ENCODE assay signal across 8 mouse cellular contexts in the genomic region with DNA sequence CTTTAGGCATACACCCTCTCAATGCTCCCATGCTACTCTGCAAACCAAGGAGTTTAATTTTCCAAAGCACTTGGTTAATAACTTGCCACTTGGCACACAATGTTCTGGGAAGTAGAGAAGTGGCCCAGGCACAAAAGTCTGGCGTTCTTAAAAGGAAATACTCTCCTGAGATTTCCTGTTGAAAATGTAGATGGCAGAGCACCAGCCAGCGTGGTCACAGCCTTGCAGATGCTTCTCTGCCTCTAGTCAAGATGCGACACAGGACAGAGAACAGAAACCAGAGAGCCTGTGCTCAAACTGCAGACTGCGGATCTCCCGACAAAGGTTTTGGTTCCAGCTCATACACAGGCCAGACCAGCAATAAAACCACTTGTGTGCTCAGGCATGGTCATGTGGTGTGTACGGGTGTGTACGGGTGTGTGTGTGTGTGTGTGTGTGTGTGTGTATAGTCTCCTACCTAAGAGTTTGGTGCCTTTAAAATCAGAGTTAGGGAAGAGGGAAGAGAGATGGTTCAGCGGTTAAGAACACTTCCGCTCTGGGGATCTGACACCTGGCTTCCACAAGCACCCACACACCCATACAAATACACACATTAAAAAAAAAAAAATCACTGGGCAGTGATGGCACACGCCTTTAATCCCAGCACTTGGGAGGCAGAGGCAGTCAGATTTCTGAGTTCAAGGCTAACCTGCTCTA. TPM values are rescaled to one million over a fixed set of nuclear protein-coding genes. Genes with fewer than 3 reads are reported as not detected.
DNase-seq lines count a peak whose midpoint lies in the region; ATAC-seq and TF ChIP-seq lines count a peak whose summit lies in the region.

No protein-coding gene starts in this region.

- no peak for TF ChIP-seq RAD21 in MEL (IDR thresholded peaks at IDR 0.05; ENCODE audit: low read depth, low read length)

- H3K27ac ChIP-seq in cerebellum, adult 2 months (ENCODE audit: insufficient read depth, low read length), result peak overlapping the region; percentile 54; the same call in 1 of the 2 replicates
- peak overlapping the region; percentile 20 for H3K27ac ChIP-seq in MEL (ENCODE audit: control insufficient read depth, low read depth, low read length)
- peak overlapping the region; percentile 88 for H3K27ac ChIP-seq in hindbrain, embryonic 10.5 days
- peak overlapping the region; percentile 82 for H3K27ac ChIP-seq in liver, postnatal 0 days (ENCODE audit: low read depth)
- peak overlapping the region; percentile 61 for H3K27ac ChIP-seq in stomach, embryonic 15.5 days

- TF ChIP-seq EP300 in MEL (IDR thresholded peaks at IDR 0.05; ENCODE audit: low read depth in 1 of 2, low read length in 2 of 2), result no peak
- TF ChIP-seq EP300 in liver, postnatal 0 days (IDR thresholded peaks at IDR 0.05; ENCODE audit: low read depth), result no peak

- 61% methylated on average over 10 of the region's 10 CpGs for whole genome bisulfite sequencing in cerebellum, adult 2 months
- WGBS in hindbrain, embryonic 10.5 days, result 81% methylated on average over 10 of the region's 10 CpGs
- WGBS in liver, postnatal 0 days (ENCODE audit: insufficient replicate concordance), result 54% methylated on average over 10 of the region's 10 CpGs
- WGBS in stomach, embryonic 15.5 days, result 70% methylated on average over 10 of the region's 10 CpGs

- no peaks in the 10 kb centered on the region; the same call in 1 of the 2 replicates for H3K79me2 ChIP-seq in MEL (ENCODE audit: control insufficient read depth, insufficient read depth, low read length, poor library complexity)

- H3K4me2 ChIP-seq in liver, postnatal 0 days (ENCODE audit: low read depth, low read length), result peak overlapping the region; percentile 100
- H3K4me2 ChIP-seq in stomach, embryonic 15.5 days, result peak overlapping the region; percentile 98

- no peak for ATAC-seq in cerebellum, adult (ENCODE audit: insufficient number of reproducible peaks, low FRiP score, low TSS enrichment)
- ATAC-seq in liver, postnatal 0 days, result no peak
- ATAC-seq in stomach, embryonic 15.5 days (ENCODE audit: insufficient read depth, low FRiP score, low read depth), result no peak
- ATAC-seq in inflammation-experienced regulatory T-cells, adult 6 months, result no peak

- no peak for TF ChIP-seq CTCF in cerebellum, adult 2 months (IDR thresholded peaks at IDR 0.05; ENCODE audit: borderline replicate concordance, insufficient read depth, low read depth, low read length)
- no peak for TF ChIP-seq CTCF in MEL (IDR thresholded peaks at IDR 0.05 in 2 of 3, conservative IDR thresholded peaks at IDR 0.05 in 1 of 3; ENCODE audit: control insufficient read depth in 1 of 3, insufficient read depth in 1 of 3, low read depth in 2 of 3, low read length in 3 of 3, poor library complexity in 1 of 3, severe bottlenecking in 1 of 3)
- TF ChIP-seq CTCF in liver, postnatal 0 days (IDR thresholded peaks at IDR 0.05; ENCODE audit: low read depth), result no peak

- H3K9ac ChIP-seq in MEL (ENCODE audit: control insufficient read depth, low read depth, low read length, poor library complexity, severe bottlenecking), result peak overlapping the region; percentile 63
- H3K9ac ChIP-seq in liver, postnatal 0 days (replicated peaks), result peak overlapping the region; percentile 84
- H3K9ac ChIP-seq in stomach, embryonic 15.5 days, result peak overlapping the region; percentile 22; the same call in 1 of the 2 replicates

- no peak for TF ChIP-seq POLR2A in cerebellum, adult 2 months (IDR thresholded peaks at IDR 0.05; ENCODE audit: borderline replicate concordance, insufficient read depth, low read length)
- TF ChIP-seq POLR2A in MEL (IDR thresholded peaks at IDR 0.05; ENCODE audit: control insufficient read depth in 1 of 2, insufficient read depth in 1 of 2, low read depth in 1 of 2, low read length in 2 of 2, poor library complexity in 1 of 2), result no peak

- H3K4me1 ChIP-seq in cerebellum, adult 2 months (ENCODE audit: control insufficient read depth, insufficient read depth, low read length), result peaks cover 32% of the 10 kb centered on the region
- peaks cover 14 to 50% of the 10 kb centered on the region in 2 experiments for H3K4me1 ChIP-seq in MEL (ENCODE audit: control insufficient read depth in 1 of 2, insufficient read depth in 2 of 2, low read length in 2 of 2)
- peaks cover 45% of the 10 kb centered on the region for H3K4me1 ChIP-seq in hindbrain, embryonic 10.5 days (replicated peaks)
- H3K4me1 ChIP-seq in liver, postnatal 0 days (ENCODE audit: insufficient read depth), result peaks cover 74% of the 10 kb centered on the region
- H3K4me1 ChIP-seq in stomach, embryonic 15.5 days, result peaks cover 28% of the 10 kb centered on the region

- H3K9me3 ChIP-seq in MEL (replicated peaks; ENCODE audit: insufficient read depth, low read length), result no peaks in the 10 kb centered on the region
- no peaks in the 10 kb centered on the region for H3K9me3 ChIP-seq in hindbrain, embryonic 10.5 days
- H3K9me3 ChIP-seq in liver, postnatal 0 days (ENCODE audit: low read length), result no peaks in the 10 kb centered on the region
- no peaks in the 10 kb centered on the region for H3K9me3 ChIP-seq in stomach, embryonic 15.5 days

- no peak for DNase-seq in cerebellum, adult 2 months
- no peak for DNase-seq in MEL (ENCODE audit: low read depth, low spot score)
- no peak for DNase-seq in hindbrain, embryonic 10.5 days (ENCODE audit: low spot score)
- peak; percentile 27 for DNase-seq in liver, postnatal 0 days
- no peak for DNase-seq in embryo, embryonic 10.5 days (ENCODE audit: low spot score)

- H3K4me3 ChIP-seq in cerebellum, adult 2 months (replicated peaks; ENCODE audit: insufficient read depth, low read depth, low read length), result peak overlapping the region; percentile 73
- H3K4me3 ChIP-seq in MEL (ENCODE audit: control insufficient read depth in 1 of 2, insufficient read depth in 1 of 2, low read depth in 2 of 2, low read length in 2 of 2), result peak overlapping the region; percentile 32 to 39
- H3K4me3 ChIP-seq in hindbrain, embryonic 10.5 days, result peak overlapping the region; percentile 84
- peak overlapping the region; percentile 72 for H3K4me3 ChIP-seq in liver, postnatal 0 days (ENCODE audit: low read depth, low read length)
- peak overlapping the region; percentile 62 for H3K4me3 ChIP-seq in stomach, embryonic 15.5 days (replicated peaks)

- H3K27me3 ChIP-seq in cerebellum, adult 2 months (ENCODE audit: control insufficient read depth, insufficient read depth, low read length), result no peaks in the 10 kb centered on the region
- no peaks in the 10 kb centered on the region for H3K27me3 ChIP-seq in MEL (ENCODE audit: control insufficient read depth in 1 of 2, insufficient read depth in 2 of 2, low read length in 2 of 2)
- H3K27me3 ChIP-seq in hindbrain, embryonic 10.5 days (ENCODE audit: insufficient read depth, poor library complexity, severe bottlenecking), result peaks cover 8% of the 10 kb centered on the region; the same call in 1 of the 2 replicates
- H3K27me3 ChIP-seq in liver, postnatal 0 days (ENCODE audit: insufficient read depth, low read length), result no peaks in the 10 kb centered on the region
- H3K27me3 ChIP-seq in stomach, embryonic 15.5 days (replicated peaks), result no peaks in the 10 kb centered on the region

- H3K36me3 ChIP-seq in MEL (ENCODE audit: control insufficient read depth in 1 of 2, insufficient read depth in 2 of 2, low read length in 2 of 2), result peaks cover 0 to 34% of the 10 kb centered on the region in 2 experiments; a peak in 2 of 4 replicates
- no peaks in the 10 kb centered on the region; the same call in 1 of the 2 replicates for H3K36me3 ChIP-seq in hindbrain, embryonic 10.5 days
- peaks cover 20% of the 10 kb centered on the region for H3K36me3 ChIP-seq in liver, postnatal 0 days (replicated peaks; ENCODE audit: insufficient read depth, low read length)
- H3K36me3 ChIP-seq in stomach, embryonic 15.5 days, result no peaks in the 10 kb centered on the region

RNA-seq across cellular contexts. Expression of gene Wdr81, which starts 0.7 kb away (rescaled TPM):
- 15.1 and 15.3 TPM in 2 replicates for polyA plus RNA-seq in cerebellum, adult 2 months (2012; rRNA removed)
- total RNA-seq in MEL (2012; rRNA removed), result 7.0 and 7.6 TPM in 2 replicates
- 10 to 100 TPM in 1 of 2 experiments, not detected in 1; 13.9 TPM for polyA plus RNA-seq in MEL (2012; ENCODE audit: insufficient read depth in 1 of 2, insufficient read length in 2 of 2, low read depth in 1 of 2, low replicate concordance in 2 of 2, missing spikeins in 1 of 2)
- 7.7 and 8.6 TPM in 2 replicates for polyA plus RNA-seq in hindbrain, embryonic 10.5 days (2016; fragmentation: Nextera tagmentation; extraction: Ambion mirVana)
- polyA plus RNA-seq in liver, postnatal 0 days (2015; fragmentation: Nextera tagmentation; extraction: Ambion mirVana), result 8.4 and 9.5 TPM in 2 replicates
- polyA plus RNA-seq in stomach, embryonic 15.5 days (2015; fragmentation: Nextera tagmentation; extraction: Ambion mirVana), result 6.0 and 6.4 TPM in 2 replicates
- polyA plus RNA-seq in inflammation-experienced regulatory T-cells, adult 6 months (2017; shearing (Covaris generic)), result 1 to 10 TPM; 5.1 to 7.9 (median 5.2) TPM

RNA-seq across cellular contexts. Expression of gene Tlcd2, which starts 6.3 kb away (rescaled TPM):
- 0.56 and 0.70 TPM in 2 replicates for polyA plus RNA-seq in cerebellum, adult 2 months (2012; rRNA removed)
- total RNA-seq in MEL (2012; rRNA removed), result 0.50 and 1.0 TPM in 2 replicates
- polyA plus RNA-seq in MEL (2012; ENCODE audit: insufficient read depth in 1 of 2, insufficient read length in 2 of 2, low read depth in 1 of 2, low replicate concordance in 2 of 2, missing spikeins in 1 of 2), result under 1 TPM in 1 of 2 experiments, not detected in 1; 0.86 TPM
- 11.7 and 12.4 TPM in 2 replicates for polyA plus RNA-seq in hindbrain, embryonic 10.5 days (2016; fragmentation: Nextera tagmentation; extraction: Ambion mirVana)
- polyA plus RNA-seq in liver, postnatal 0 days (2015; fragmentation: Nextera tagmentation; extraction: Ambion mirVana), result 34.2 and 35.6 TPM in 2 replicates
- 19.7 and 22.3 TPM in 2 replicates for polyA plus RNA-seq in stomach, embryonic 15.5 days (2015; fragmentation: Nextera tagmentation; extraction: Ambion mirVana)
- 10 to 100 TPM in 2 of 3 experiments, 1 to 10 TPM in 1; 10.0 to 23.2 (median 21.3) TPM for polyA plus RNA-seq in inflammation-experienced regulatory T-cells, adult 6 months (2017; shearing (Covaris generic))

RNA-seq across cellular contexts. Expression of gene Serpinf2, which starts 15.8 kb away (rescaled TPM):
- 0.13 and 0.15 TPM in 2 replicates for polyA plus RNA-seq in cerebellum, adult 2 months (2012; rRNA removed)
- total RNA-seq in MEL (2012; rRNA removed), result not detected in 2 replicates
- under 1 TPM in 1 of 2 experiments, not detected in 1; 0.07 TPM for polyA plus RNA-seq in MEL (2012; ENCODE audit: insufficient read depth in 1 of 2, insufficient read length in 2 of 2, low read depth in 1 of 2, low replicate concordance in 2 of 2, missing spikeins in 1 of 2)
- polyA plus RNA-seq in hindbrain, embryonic 10.5 days (2016; fragmentation: Nextera tagmentation; extraction: Ambion mirVana), result 0.07 TPM in 1 of 2 replicates, not detected in the other
- polyA plus RNA-seq in liver, postnatal 0 days (2015; fragmentation: Nextera tagmentation; extraction: Ambion mirVana), result 975 and 1,049 TPM in 2 replicates
- 50.0 and 64.1 TPM in 2 replicates for polyA plus RNA-seq in stomach, embryonic 15.5 days (2015; fragmentation: Nextera tagmentation; extraction: Ambion mirVana)
- polyA plus RNA-seq in inflammation-experienced regulatory T-cells, adult 6 months (2017; shearing (Covaris generic)), result not detected

RNA-seq across cellular contexts. Expression of gene Prpf8, which starts 31.4 kb away (rescaled TPM):
- polyA plus RNA-seq in cerebellum, adult 2 months (2012; rRNA removed), result 110 and 123 TPM in 2 replicates
- 214 and 234 TPM in 2 replicates for total RNA-seq in MEL (2012; rRNA removed)
- 100 to 1,000 TPM; 276 to 644 TPM for polyA plus RNA-seq in MEL (2012; ENCODE audit: insufficient read depth in 1 of 2, insufficient read length in 2 of 2, low read depth in 1 of 2, low replicate concordance in 2 of 2, missing spikeins in 1 of 2)
- polyA plus RNA-seq in hindbrain, embryonic 10.5 days (2016; fragmentation: Nextera tagmentation; extraction: Ambion mirVana), result 74.8 and 78.1 TPM in 2 replicates
- polyA plus RNA-seq in liver, postnatal 0 days (2015; fragmentation: Nextera tagmentation; extraction: Ambion mirVana), result 12.1 and 13.9 TPM in 2 replicates
- 49.9 and 58.6 TPM in 2 replicates for polyA plus RNA-seq in stomach, embryonic 15.5 days (2015; fragmentation: Nextera tagmentation; extraction: Ambion mirVana)
- polyA plus RNA-seq in inflammation-experienced regulatory T-cells, adult 6 months (2017; shearing (Covaris generic)), result 10 to 100 TPM; 37.6 to 48.7 (median 43.8) TPM

RNA-seq across cellular contexts. Expression of gene Serpinf1, which starts 32.7 kb away (rescaled TPM):
- polyA plus RNA-seq in cerebellum, adult 2 months (2012; rRNA removed), result 27.5 and 32.9 TPM in 2 replicates
- total RNA-seq in MEL (2012; rRNA removed), result not detected in 2 replicates
- polyA plus RNA-seq in MEL (2012; ENCODE audit: insufficient read depth in 1 of 2, insufficient read length in 2 of 2, low read depth in 1 of 2, low replicate concordance in 2 of 2, missing spikeins in 1 of 2), result under 1 TPM in 1 of 2 experiments, not detected in 1; 0.36 TPM
- polyA plus RNA-seq in hindbrain, embryonic 10.5 days (2016; fragmentation: Nextera tagmentation; extraction: Ambion mirVana), result 95.3 and 106 TPM in 2 replicates
- 823 and 833 TPM in 2 replicates for polyA plus RNA-seq in liver, postnatal 0 days (2015; fragmentation: Nextera tagmentation; extraction: Ambion mirVana)
- polyA plus RNA-seq in stomach, embryonic 15.5 days (2015; fragmentation: Nextera tagmentation; extraction: Ambion mirVana), result 49.5 and 62.5 TPM in 2 replicates
- 1 to 10 TPM; 3.3 to 5.0 (median 4.9) TPM for polyA plus RNA-seq in inflammation-experienced regulatory T-cells, adult 6 months (2017; shearing (Covaris generic))

Comparison
In these comparisons a context has a peak if more than half of its experiments do, and no peak if none do; other contexts are left out.
1. H3K27ac ChIP-seq: peak in every context shown above with its lines; median percentile 88 in hindbrain, embryonic 10.5 days; 82 in liver, postnatal 0 days; 61 in stomach, embryonic 15.5 days; 54 in cerebellum, adult 2 months; 20 in MEL.
2. H3K9ac ChIP-seq: peak in every context shown above with its lines; median percentile 84 in liver, postnatal 0 days; 63 in MEL; 22 in stomach, embryonic 15.5 days.
3. RNA of gene Serpinf2, which starts 15.8 kb away (polyA plus RNA-seq): 975 to 1,049 TPM in liver, postnatal 0 days and 50.0 to 64.1 TPM in stomach, embryonic 15.5 days; 0.13 to 0.15 TPM in cerebellum, adult 2 months, not detected in inflammation-experienced regulatory T-cells, adult 6 months, 0.07 TPM in MEL and 0.07 TPM in hindbrain, embryonic 10.5 days; every median in the first group is over 10 times any median in the second.
4. Peak in every context shown above with its lines, with median percentiles within 50 percentile points of each other: H3K4me3 ChIP-seq.